Mouse (Mus musculus) erythroblast, embryonic 14.5 days (primary cell): ENCODE results near the gene Npsr1. TPM values are rescaled to one million over a fixed set of nuclear protein-coding genes. Genes with fewer than 3 reads are reported as not detected.

ENCODE experiments used
- H3K27me3 ChIP-seq: 2 replicates; pipeline ENCODE4 v1.6.1; 2012; ENCODE audit warnings: inconsistent platforms; ENCODE audit not compliant: control insufficient read depth
- H3K36me3 ChIP-seq: 2 replicates; pipeline ENCODE4 v1.6.1; 2012; ENCODE audit warnings: mild to moderate bottlenecking, inconsistent platforms; ENCODE audit not compliant: control insufficient read depth
- H3K4me1 ChIP-seq: 2 replicates; pipeline ENCODE4 v1.6.1; 2012; ENCODE audit warnings: inconsistent platforms; ENCODE audit not compliant: control insufficient read depth
- H3K4me3 ChIP-seq: replicated peaks from 2 replicates; pipeline ENCODE3; 2012; ENCODE audit warnings: moderate library complexity, mild to moderate bottlenecking, inconsistent platforms
- H3K9me3 ChIP-seq: 2 replicates; pipeline ENCODE4 v1.6.1; 2012; ENCODE audit warnings: low read length, inconsistent platforms, mixed read lengths; ENCODE audit not compliant: control insufficient read depth
- GATA1 ChIP-seq: IDR thresholded peaks from 2 replicates; pipeline ENCODE4 v1.6.1; 2012; ENCODE audit warnings: low read length, inconsistent platforms, mixed read lengths
- TAL1 ChIP-seq: IDR thresholded peaks from 3 replicates; pipeline ENCODE4 v1.6.1; 2012; ENCODE audit warnings: low read length, inconsistent platforms, mixed read lengths
- polyA plus RNA-seq: library from polyadenylated mRNA; stranded (reverse); fragments of >175 nt; gene quantifications from 2 replicates; pipeline ENCODE4 v1.2.3, GENCODE M21; 2012

Gene Npsr1
- not detected in 2 replicates for polyA plus RNA-seq

- H3K4me1 ChIP-seq, result no peaks in the 10 kb centered on the region
- no peak for TF ChIP-seq TAL1
- TF ChIP-seq GATA1, result no peak
- H3K4me3 ChIP-seq, result no peak within 1 kb of the TSS
- H3K9me3 ChIP-seq, result no peaks in the 10 kb centered on the region
- H3K36me3 ChIP-seq, result no peaks in the 10 kb centered on the region
- H3K27me3 ChIP-seq, result no peaks in the 10 kb centered on the region
Measured at GRCm38 (mm10) chr9:24097696-24098095, at the start of gene Npsr1. Gene Npsr1 (plus strand): TSS chr9:24097996.

- Histone ChIP-seq H3K9me3 (no peaks in the 10 kb centered on the region), H3K27me3 (no peaks in the 10 kb centered on the region), H3K4me3 (no peak overlapping the region), H3K4me1 (no peaks in the 10 kb centered on the region), H3K36me3 (no peaks in the 10 kb centered on the region)
- TF ChIP-seq TAL1 (no peak), GATA1 (no peak)
Measured at GRCm38 (mm10) chr9:24051538-24051937, 46.3 kb upstream of the Npsr1 start.

- Histone ChIP-seq H3K4me3 (no peak overlapping the region), H3K27me3 (no peaks in the 10 kb centered on the region), H3K4me1 (no peaks in the 10 kb centered on the region), H3K36me3 (no peaks in the 10 kb centered on the region), H3K9me3 (no peaks in the 10 kb centered on the region)
- no peak for TF ChIP-seq TAL1
- TF ChIP-seq GATA1, result no peak
Measured at GRCm38 (mm10) chr9:24063251-24063650, 34.5 kb upstream of the Npsr1 start.

DNA sequence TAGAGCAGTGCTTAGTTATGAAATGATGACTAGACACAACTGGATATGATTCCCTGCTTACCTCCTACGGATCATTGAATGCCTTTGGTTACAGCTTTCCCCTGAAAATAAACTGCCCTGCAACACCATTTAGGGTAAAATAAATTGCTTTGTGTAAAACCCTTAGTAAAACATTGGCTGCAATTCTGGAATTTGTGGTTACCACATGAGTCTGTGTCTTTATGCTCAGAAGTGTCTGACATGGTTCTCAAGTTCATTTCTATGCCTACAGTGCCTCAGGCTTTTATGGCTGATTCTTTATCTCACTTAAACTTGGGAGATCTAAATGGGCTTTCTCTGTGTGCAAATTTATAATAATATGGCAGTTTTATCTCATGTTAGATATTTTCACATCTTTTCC lies 26.1 kb upstream of the Npsr1 start:
- no peaks in the 10 kb centered on the region for H3K4me1 ChIP-seq
- H3K36me3 ChIP-seq, result no peaks in the 10 kb centered on the region
- no peaks in the 10 kb centered on the region for H3K27me3 ChIP-seq
- H3K9me3 ChIP-seq, result no peaks in the 10 kb centered on the region
- no peak overlapping the region for H3K4me3 ChIP-seq
- TF ChIP-seq GATA1 (no peak), TAL1 (no peak)

DNA sequence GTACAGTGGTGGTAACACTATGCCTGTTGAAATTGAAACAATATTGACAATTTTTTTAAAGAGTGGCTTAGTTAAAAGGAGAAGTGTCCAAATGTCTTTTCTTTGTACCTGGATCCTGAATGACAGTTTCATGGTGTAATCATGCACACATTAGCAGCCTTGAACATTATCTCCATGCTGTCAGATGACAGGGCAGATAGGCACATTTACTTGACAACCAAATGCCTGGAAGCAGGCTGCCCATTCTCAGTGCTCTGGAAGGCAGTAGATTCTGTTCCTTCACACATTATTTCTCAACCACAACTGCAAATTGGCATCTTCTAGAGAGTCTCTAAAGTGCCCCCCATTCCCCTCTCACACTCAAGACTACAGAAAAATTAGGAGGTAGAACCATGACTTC lies 20.2 kb upstream of the Npsr1 start:
- TF ChIP-seq GATA1 (no peak), TAL1 (no peak)
- no peaks in the 10 kb centered on the region for H3K36me3 ChIP-seq
- no peak overlapping the region for H3K4me3 ChIP-seq
- H3K9me3 ChIP-seq, result no peaks in the 10 kb centered on the region
- H3K4me1 ChIP-seq, result no peaks in the 10 kb centered on the region
- H3K27me3 ChIP-seq, result no peaks in the 10 kb centered on the region

GRCm38 (mm10) chr9:24091875-24092274 lies 5.9 kb upstream of the Npsr1 start:
- TF ChIP-seq GATA1, result no peak
- no peak for TF ChIP-seq TAL1
- no peaks in the 10 kb centered on the region for H3K27me3 ChIP-seq
- H3K4me1 ChIP-seq, result no peaks in the 10 kb centered on the region
- H3K9me3 ChIP-seq, result no peaks in the 10 kb centered on the region
- no peaks in the 10 kb centered on the region for H3K36me3 ChIP-seq
- H3K4me3 ChIP-seq, result no peak overlapping the region

- Histone ChIP-seq H3K4me3 (no peak overlapping the region), H3K36me3 (no peaks in the 10 kb centered on the region), H3K9me3 (no peaks in the 10 kb centered on the region), H3K4me1 (no peaks in the 10 kb centered on the region), H3K27me3 (no peaks in the 10 kb centered on the region)
- TF ChIP-seq GATA1 (no peak), TAL1 (no peak)
Measured at GRCm38 (mm10) chr9:24098526-24098925, 730 bp downstream of the Npsr1 start.

DNA sequence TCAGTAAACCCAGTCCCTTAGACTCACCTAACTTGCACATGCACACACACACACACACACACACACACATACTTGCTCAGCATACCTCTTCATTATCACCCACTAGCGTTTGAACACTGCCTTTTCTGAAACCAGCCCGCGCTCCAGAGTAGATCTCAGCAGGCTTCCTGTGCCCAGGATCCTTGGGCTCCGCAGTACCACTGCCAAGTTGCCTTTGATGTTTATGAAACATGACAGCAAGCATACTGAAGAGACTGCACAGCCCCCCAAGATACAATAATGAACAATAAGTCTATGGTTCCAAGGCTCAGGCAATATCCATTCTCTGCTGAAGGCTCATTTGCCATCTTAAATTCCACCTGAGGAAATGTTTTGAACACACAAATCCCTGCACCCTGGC lies 1.8 kb downstream of the Npsr1 start:
- TF ChIP-seq GATA1 (no peak), TAL1 (no peak)
- no peaks in the 10 kb centered on the region for H3K27me3 ChIP-seq
- H3K4me1 ChIP-seq, result no peaks in the 10 kb centered on the region
- H3K36me3 ChIP-seq, result no peaks in the 10 kb centered on the region
- H3K4me3 ChIP-seq, result no peak overlapping the region
- no peaks in the 10 kb centered on the region for H3K9me3 ChIP-seq

- Histone ChIP-seq H3K4me3 (no peak overlapping the region), H3K27me3 (no peaks in the 10 kb centered on the region), H3K9me3 (no peaks in the 10 kb centered on the region), H3K36me3 (no peaks in the 10 kb centered on the region), H3K4me1 (no peaks in the 10 kb centered on the region)
- no peak for TF ChIP-seq GATA1
Measured at GRCm38 (mm10) chr9:24119423-24119822, 21.6 kb downstream of the Npsr1 start.

DNA sequence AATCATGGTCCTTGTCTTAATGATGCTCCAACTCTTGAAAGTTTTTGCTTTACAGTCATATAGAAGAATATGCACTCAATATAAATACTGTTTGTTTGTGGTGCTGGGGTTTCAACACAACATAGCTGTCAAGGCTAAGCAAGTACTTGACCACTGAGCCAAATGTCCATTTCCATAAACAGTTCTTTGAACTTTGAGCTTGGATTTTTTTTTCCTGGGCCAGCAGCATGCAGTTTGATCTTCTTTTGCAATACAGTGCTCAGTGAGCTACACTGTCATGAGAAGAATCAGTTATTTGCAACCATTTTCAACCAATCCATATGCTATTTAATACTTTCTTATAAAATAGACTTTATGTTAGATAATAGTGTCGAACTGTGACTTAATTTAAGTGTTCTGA lies 35.3 kb downstream of the Npsr1 start:
- H3K36me3 ChIP-seq, result no peaks in the 10 kb centered on the region
- no peaks in the 10 kb centered on the region for H3K27me3 ChIP-seq
- TF ChIP-seq TAL1 (no peak), GATA1 (no peak)
- no peaks in the 10 kb centered on the region for H3K4me1 ChIP-seq
- no peaks in the 10 kb centered on the region for H3K9me3 ChIP-seq
- H3K4me3 ChIP-seq, result no peak overlapping the region
